Mouse (Mus musculus) neural tube, embryonic 13.5 days (tissue): ENCODE data around the gene Hap1. TPM values are rescaled to one million over a fixed set of nuclear protein-coding genes. Genes with fewer than 3 reads are reported as not detected.

ENCODE experiments used
- ATAC-seq: fragments of 200-750 bp; cut with Nextera tagmentation; 2 replicates; pipeline ENCODE4 v1.8.0; 2017; ENCODE audit warnings: low read depth, mild to moderate bottlenecking, moderate TSS enrichment, moderate library complexity
- H3K27ac ChIP-seq: fragments of 300-500 bp; sonication (generic); replicated peaks from 2 replicates; pipeline ENCODE4 v1.5.1; 2015; ENCODE audit warnings: moderate library complexity, mild to moderate bottlenecking, inconsistent platforms
- H3K27me3 ChIP-seq: fragments of 300-500 bp; sonication (generic); 2 replicates; pipeline ENCODE4 v1.6.1; 2015; ENCODE audit warnings: mild to moderate bottlenecking, inconsistent platforms
- H3K36me3 ChIP-seq: fragments of 300-500 bp; sonication (generic); 2 replicates; pipeline ENCODE4 v1.6.1; 2015; ENCODE audit warnings: mild to moderate bottlenecking, inconsistent platforms
- H3K4me1 ChIP-seq: fragments of 300-500 bp; sonication (generic); replicated peaks from 2 replicates; pipeline ENCODE4 v1.6.1; 2015; ENCODE audit warnings: inconsistent platforms
- H3K4me2 ChIP-seq: fragments of 300-500 bp; sonication (generic); 2 replicates; pipeline ENCODE4 v1.6.1; 2015; ENCODE audit warnings: inconsistent platforms, mild to moderate bottlenecking, moderate library complexity
- H3K4me3 ChIP-seq: fragments of 300-500 bp; sonication (generic); 2 replicates; pipeline ENCODE4 v1.5.1; 2015; ENCODE audit warnings: mild to moderate bottlenecking, inconsistent platforms
- H3K9ac ChIP-seq: fragments of 300-500 bp; sonication (generic); 2 replicates; pipeline ENCODE4 v1.6.1; 2015; ENCODE audit warnings: moderate library complexity, mild to moderate bottlenecking, inconsistent platforms
- H3K9me3 ChIP-seq: fragments of 300-500 bp; sonication (generic); 2 replicates; pipeline ENCODE4 v1.6.1; 2016; ENCODE audit warnings: inconsistent platforms
- WGBS: fragments of 180-500 bp; shearing (Covaris S2); methylation state at CpG from one replicate; pipeline ENCODE4 v1.1.7; 2015; 5-methylcytosine and 5-hydroxymethylcytosine counted together
- polyA plus RNA-seq: library from polyadenylated mRNA; unstranded; fragments of >200 nt; fragmentation: Nextera tagmentation; extraction: Ambion mirVana; gene quantifications from 2 replicates; pipeline ENCODE4 v1.2.1, GENCODE M21; 2015

Gene Hap1
- polyA plus RNA-seq, 1 experiment from 2014 or later = 62.7 TPM

GRCm38 (mm10) chr11:100301292-100301691 lies 54.6 kb downstream of the Hap1 start:
- H3K9me3 ChIP-seq = no peaks in the 10 kb centered on the region
- H3K27me3 ChIP-seq = no peaks in the 10 kb centered on the region
- H3K36me3 ChIP-seq = no peaks in the 10 kb centered on the region
- ATAC-seq = no peak
- no peak overlapping the region for H3K4me3 ChIP-seq
- H3K4me1 ChIP-seq = peaks cover 4% of the 10 kb centered on the region; the same call in 1 of the 2 replicates
- H3K4me2 ChIP-seq = no peak overlapping the region
- no peak overlapping the region for H3K9ac ChIP-seq
- WGBS = 87% methylated on average over 5 of the region's 5 CpGs
- H3K27ac ChIP-seq = no peak overlapping the region

DNA sequence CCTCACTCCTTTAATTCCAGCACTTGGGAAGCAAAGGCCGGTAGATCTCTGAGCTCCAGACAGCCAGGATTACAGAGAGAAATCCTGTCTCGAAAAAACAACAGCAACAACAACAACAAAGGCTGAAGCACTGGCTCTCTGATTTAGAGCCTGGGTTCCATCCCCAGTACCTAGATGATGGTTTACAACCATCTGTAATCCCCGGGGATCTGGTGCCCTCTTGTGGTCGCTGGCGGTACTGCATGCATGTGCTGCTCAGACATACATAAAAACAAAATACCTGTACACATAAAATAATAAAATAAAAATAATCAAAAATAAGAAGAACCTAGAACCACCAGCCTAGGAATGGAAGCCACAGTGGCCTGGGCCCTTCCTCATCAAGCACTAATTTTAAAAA lies 55.6 kb downstream of the Hap1 start:
- Histone ChIP-seq H3K27ac (no peak overlapping the region), H3K27me3 (no peaks in the 10 kb centered on the region), H3K36me3 (no peaks in the 10 kb centered on the region), H3K9ac (no peak overlapping the region), H3K4me1 (peaks cover 4% of the 10 kb centered on the region; the same call in 1 of the 2 replicates), H3K9me3 (no peaks in the 10 kb centered on the region), H3K4me2 (no peak overlapping the region), H3K4me3 (no peak overlapping the region)
- no peak for ATAC-seq
- 9% methylated on average over 5 of the region's 5 CpGs for WGBS

DNA sequence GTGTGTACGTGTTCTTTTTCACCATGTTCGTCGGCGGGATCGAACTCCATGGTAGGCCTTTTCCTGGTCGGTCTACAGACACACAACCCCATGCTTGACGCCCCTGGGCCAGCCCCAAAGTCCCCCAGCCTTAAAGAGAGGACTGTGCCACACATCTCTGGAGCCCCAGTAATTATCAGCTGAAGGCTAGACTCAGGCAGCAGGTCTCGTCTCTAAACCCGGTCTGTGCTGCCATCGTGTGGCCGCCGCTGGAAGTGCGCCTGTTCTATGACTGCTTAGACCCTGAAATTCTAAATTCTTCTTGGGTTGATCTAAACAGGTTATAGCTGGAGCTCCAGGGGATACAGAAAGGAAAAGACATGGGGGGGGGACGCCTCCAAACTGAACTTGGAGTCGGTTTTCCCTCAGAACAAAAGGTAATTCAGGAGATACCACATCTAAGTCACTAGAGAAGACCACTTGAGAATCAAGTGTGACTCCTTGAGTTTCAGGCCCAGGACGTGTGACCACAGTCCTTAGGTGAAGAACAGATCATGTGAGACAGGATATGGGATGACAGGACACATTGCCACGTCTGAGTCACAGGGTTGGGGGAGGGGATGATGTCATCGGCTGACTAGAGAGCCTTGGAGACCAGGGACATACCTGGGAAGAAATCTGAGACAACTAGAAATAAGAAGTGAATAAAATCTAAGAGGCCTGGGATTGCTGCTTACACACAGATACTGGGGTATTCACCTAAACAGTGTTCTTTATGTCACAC lies 57.5 kb downstream of the Hap1 start:
- Histone ChIP-seq H3K9me3 (no peaks in the 10 kb centered on the region), H3K4me3 (peak overlapping the region; percentile 9; the same call in 1 of the 2 replicates), H3K4me1 (peaks cover 4% of the 10 kb centered on the region; the same call in 1 of the 2 replicates), H3K9ac (no peak overlapping the region), H3K36me3 (no peaks in the 10 kb centered on the region), H3K27me3 (no peaks in the 10 kb centered on the region), H3K27ac (no peak overlapping the region), H3K4me2 (peak overlapping the region; percentile 38)
- WGBS = 21% methylated on average over 18 of the region's 18 CpGs
- ATAC-seq = no peak

DNA sequence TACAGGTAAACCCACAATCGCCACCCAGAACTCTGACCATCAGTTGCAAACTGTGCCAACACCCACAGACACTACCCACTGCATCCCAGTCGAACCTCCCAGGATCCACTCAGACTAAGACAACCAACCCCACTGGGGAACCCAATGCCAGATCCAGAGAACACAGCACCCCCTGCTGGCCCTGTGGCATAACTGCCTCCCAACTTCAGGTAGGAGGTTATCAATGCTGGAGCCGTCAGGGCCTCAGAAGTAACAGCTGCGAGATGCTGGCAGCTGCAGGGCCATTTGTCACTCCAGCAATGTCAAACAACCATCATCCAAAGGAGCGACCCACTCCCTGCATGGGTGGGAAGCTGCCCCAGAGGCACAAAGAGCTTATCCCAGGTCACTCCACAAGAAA lies 58.1 kb downstream of the Hap1 start:
- H3K4me1 ChIP-seq = peaks cover 4% of the 10 kb centered on the region; the same call in 1 of the 2 replicates
- H3K27me3 ChIP-seq = no peaks in the 10 kb centered on the region
- H3K36me3 ChIP-seq = no peaks in the 10 kb centered on the region
- H3K27ac ChIP-seq = no peak overlapping the region
- 38% methylated on average over 5 of the region's 5 CpGs for WGBS
- no peak overlapping the region for H3K9ac ChIP-seq
- H3K4me3 ChIP-seq = 0 out of 2 replicates have a peak overlapping the region, but pooled peaks have one; percentile 9
- H3K4me2 ChIP-seq = peak overlapping the region; percentile 38
- no peak for ATAC-seq
- no peaks in the 10 kb centered on the region for H3K9me3 ChIP-seq

Other genes with a start within 250 kb of the Hap1 start
- gene Krt13, start 234.6 kb downstream of the Hap1 start, polyA plus RNA-seq = not detected in 2 replicates
- gene Krt15, start 220.2 kb downstream of the Hap1 start, polyA plus RNA-seq = 1.0 and 4.3 TPM in 2 replicates
- gene Krt19, start 207.5 kb downstream of the Hap1 start, polyA plus RNA-seq = 1.1 and 2.2 TPM in 2 replicates
- gene Krt9, start 162.9 kb downstream of the Hap1 start, polyA plus RNA-seq = not detected in 2 replicates
- gene Krt14, start 148.6 kb downstream of the Hap1 start, polyA plus RNA-seq = 1.6 and 7.2 TPM in 2 replicates
- gene Krt16, start 107.2 kb downstream of the Hap1 start, polyA plus RNA-seq = not detected in 2 replicates
- 0.73 and 1.4 TPM in 2 replicates for gene Krt17, start 95.1 kb downstream of the Hap1 start, polyA plus RNA-seq
- not detected in 2 replicates for gene Krt42, start 86.3 kb downstream of the Hap1 start, polyA plus RNA-seq
- 1,277 and 1,563 TPM in 2 replicates for gene Eif1, start 36.2 kb downstream of the Hap1 start, polyA plus RNA-seq
- gene Gast, start 21.7 kb downstream of the Hap1 start, polyA plus RNA-seq = 0.76 TPM in 1 of 2 replicates, not detected in the other
- 91.6 and 94.4 TPM in 2 replicates for gene Jup, start 41.6 kb upstream of the Hap1 start, polyA plus RNA-seq
- gene P3h4, start 58.7 kb upstream of the Hap1 start, polyA plus RNA-seq = 24.6 and 27.6 TPM in 2 replicates
- gene Fkbp10, start 59.6 kb upstream of the Hap1 start, polyA plus RNA-seq = 33.5 and 37.0 TPM in 2 replicates
- 99.8 and 110 TPM in 2 replicates for gene Nt5c3b, start 85.7 kb upstream of the Hap1 start, polyA plus RNA-seq
- gene Klhl10, start 85.8 kb upstream of the Hap1 start, polyA plus RNA-seq = 0.65 and 0.75 TPM in 2 replicates
- 10.2 and 12.1 TPM in 2 replicates for gene Klhl11, start 116.6 kb upstream of the Hap1 start, polyA plus RNA-seq
- gene Acly, start 171.9 kb upstream of the Hap1 start, polyA plus RNA-seq = 267 and 279 TPM in 2 replicates
- gene Ttc25, start 189.5 kb upstream of the Hap1 start, polyA plus RNA-seq = 2.4 and 2.7 TPM in 2 replicates
- 46.0 and 53.2 TPM in 2 replicates for gene Cnp, start 218.8 kb upstream of the Hap1 start, polyA plus RNA-seq